Mouse (Mus musculus) common myeloid progenitor, adult 5-6 weeks (primary cell): ENCODE measurements around the gene Zfp740. TPM values are rescaled to one million over a fixed set of nuclear protein-coding genes. Genes with fewer than 3 reads are reported as not detected.

Experiments
- ATAC-seq: replicated peaks from 2 replicates; pipeline ENCODE4 v1.8.0; 2016; ENCODE audit warnings: low read depth, mild to moderate bottlenecking, moderate TSS enrichment, inconsistent platforms; ENCODE audit not compliant: poor library complexity, severe bottlenecking
- total RNA-seq: library from RNA; stranded (forward); fragments of 200-1000, 187-1606 nt; gene quantifications from 2 replicates; pipeline ENCODE4 v1.2.3, GENCODE M21; 2017

The Zfp740 gene
- total RNA-seq, 1 experiment from 2014 or later = 33.7 TPM

DNA sequence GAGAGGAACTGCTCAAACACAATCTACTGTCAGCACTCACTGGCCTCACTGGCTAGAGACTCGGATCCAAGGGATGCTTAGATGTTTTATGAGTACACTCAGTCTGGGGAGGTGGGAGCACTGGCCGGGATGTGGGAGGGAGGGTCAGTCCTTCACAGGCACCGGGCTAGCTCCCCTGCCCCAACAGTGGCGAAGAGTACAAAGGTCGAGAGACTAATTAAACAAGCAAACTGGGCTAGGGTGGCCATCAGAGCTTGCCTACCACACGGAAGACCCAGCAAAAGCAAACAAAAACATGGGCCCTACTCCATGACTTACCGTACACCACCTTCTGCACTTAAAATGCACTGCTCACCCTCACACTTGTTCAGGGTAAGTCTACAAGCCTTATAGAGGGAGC is 11.3 kb upstream of the Zfp740 start:
- no peak for ATAC-seq

- ATAC-seq = peak; percentile 54
Observed at GRCm38 (mm10) chr15:102192271-102192812, 10.7 kb upstream of the Zfp740 start.

- peak; percentile 42; the same call in 1 of the 2 replicates for ATAC-seq
Observed at GRCm38 (mm10) chr15:102192820-102193386, 10.1 kb upstream of the Zfp740 start.

DNA sequence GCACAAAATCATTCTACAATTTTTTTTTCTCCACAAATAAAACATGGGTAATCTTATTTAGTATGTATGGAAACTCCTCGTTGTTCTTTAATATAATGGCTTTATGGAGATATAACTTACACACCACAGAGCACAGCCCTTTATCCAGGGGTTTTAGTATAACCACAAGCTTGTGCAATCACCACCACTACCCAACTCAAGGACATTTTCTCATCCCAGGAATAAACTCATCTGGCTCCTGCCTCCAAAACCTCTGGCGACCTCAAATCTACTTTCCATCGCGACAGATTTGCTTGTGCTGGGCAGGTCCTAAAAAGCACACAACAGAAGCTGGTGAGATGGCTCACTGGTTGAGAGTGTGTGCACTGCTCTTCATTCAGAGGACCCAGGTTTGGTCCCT is 9.4 kb upstream of the Zfp740 start:
- ATAC-seq = no peak

DNA sequence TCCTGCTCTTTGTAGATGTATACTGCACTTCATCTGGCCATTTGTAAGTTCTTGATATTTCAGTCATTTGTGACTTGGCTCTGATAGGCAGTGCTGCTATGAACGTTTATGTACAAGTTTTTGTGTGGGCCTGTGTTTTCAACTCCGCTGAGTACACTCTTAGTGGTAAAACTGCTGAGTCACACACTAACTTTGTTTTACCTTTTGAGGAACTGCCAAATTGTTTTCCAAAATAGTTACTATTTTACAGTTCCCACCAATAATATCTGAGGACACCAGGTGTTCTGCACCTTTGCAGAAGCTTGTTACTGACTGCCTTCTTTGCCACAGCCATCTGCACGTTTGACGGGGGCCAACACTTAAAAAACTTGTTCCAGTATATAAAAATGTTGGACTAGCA is 8.6 kb upstream of the Zfp740 start:
- peak; percentile 34 for ATAC-seq

GRCm38 (mm10) chr15:102195373-102195772 is 7.7 kb upstream of the Zfp740 start:
- ATAC-seq = no peak

DNA sequence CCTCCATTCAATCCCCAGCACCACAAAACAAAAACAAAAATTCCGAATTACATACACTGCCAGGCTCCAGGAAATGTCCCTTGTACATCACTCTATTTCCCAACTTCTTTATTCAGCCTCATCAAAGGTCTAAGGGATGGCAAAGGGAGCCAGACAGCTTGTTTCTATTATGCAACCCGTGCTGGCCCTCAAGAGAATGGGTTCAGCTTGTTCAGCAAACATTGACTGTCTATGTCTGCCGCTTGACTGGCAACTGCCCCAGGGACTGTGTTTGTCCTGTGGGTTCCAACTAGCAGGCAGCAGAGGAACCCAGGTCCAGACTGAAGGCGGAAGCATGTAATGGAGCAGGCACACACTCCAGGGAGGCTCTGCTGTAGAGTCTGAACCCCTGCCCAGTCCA is 4.2 kb upstream of the Zfp740 start:
- no peak for ATAC-seq

- ATAC-seq = peak; percentile 33
Observed at GRCm38 (mm10) chr15:102203835-102204381, 859 bp downstream of the Zfp740 start.

DNA sequence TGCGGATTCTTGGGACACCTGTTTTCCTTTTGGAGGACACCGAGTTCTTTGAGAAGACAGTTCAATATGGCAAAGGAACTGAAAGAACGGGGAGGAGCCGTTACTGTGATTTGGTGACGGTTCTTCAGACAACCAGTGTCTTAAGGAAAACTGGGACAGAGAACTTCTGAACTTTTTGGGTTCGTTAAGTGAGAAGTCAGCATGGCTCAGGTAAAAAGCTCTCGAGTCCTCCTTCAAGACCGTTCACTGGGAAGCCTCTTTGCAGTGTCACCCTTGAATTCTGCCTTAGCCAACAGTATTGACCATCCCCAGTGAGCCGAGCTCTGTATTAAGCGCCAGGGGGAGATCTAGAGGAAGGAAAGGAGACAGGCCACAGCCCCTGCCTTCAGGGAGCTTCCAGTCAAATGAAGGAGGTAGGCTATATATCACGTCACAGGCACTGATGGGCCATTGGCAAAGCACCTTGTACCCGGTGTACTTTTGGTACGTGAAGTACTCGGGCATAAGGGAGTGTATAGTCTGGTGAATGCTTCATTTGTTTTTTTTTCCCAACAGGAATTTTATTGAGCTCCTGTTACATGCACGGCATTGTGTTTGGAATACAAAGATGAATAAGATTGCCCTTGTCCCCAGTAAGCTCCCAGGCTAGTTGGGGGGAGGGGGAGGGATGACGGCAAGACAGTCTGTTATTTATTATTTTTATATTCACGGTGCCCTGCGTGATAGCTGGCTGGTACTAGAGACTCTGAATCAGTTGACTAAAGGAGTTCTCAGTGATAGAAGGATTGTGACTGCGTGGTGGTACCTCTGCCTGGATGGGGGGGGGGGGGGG is 1.8 kb downstream of the Zfp740 start, which contains the start of gene Csad:
Gene Csad (minus strand): TSS at position 51 of the 832 bp plus-strand sequence.
- ATAC-seq = no peak

GRCm38 (mm10) chr15:102205779-102206178 is 2.7 kb downstream of the Zfp740 start:
- no peak for ATAC-seq

DNA sequence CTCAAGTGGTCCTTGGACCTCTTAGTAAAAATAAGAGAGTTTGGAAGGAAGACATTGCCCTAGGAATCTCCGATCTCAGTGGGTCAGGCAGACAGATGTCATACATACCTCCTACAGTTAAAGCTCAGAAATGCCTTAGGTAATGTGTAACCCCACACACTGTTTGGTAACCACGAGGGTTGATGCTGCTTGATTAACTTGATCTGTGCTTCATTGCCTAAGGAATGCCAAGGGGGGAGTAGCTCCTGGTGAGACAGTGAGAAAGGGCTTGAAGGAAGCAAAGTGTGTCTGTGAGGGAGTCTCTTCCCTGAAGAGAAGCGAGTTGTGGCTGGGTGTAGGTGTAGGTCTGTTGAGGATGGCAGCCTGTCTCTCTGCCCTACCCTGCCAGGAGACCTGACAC is 4.3 kb downstream of the Zfp740 start:
- ATAC-seq = no peak

GRCm38 (mm10) chr15:102208092-102208561 is 5.1 kb downstream of the Zfp740 start:
- ATAC-seq = peak; percentile 31

DNA sequence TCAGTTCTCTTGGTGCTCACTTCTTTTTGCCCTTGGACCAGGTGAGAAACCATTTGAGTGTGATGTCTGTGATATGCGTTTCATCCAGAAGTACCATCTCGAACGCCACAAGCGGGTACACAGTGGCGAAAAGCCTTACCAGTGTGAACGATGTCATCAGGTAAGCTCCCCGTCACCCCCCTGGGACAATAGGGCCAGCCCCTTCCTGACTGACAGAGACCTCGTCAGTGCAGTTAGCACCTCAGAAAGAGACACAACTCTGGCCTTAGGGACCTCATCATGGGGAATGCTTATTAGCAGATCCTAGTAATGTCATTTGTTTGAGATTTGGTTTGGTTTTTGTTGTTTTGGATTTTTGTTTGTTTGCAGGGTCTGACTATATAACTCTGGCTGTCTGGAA is 6.1 kb downstream of the Zfp740 start:
- ATAC-seq = no peak

GRCm38 (mm10) chr15:102210816-102211215 is 7.8 kb downstream of the Zfp740 start:
- no peak for ATAC-seq

DNA sequence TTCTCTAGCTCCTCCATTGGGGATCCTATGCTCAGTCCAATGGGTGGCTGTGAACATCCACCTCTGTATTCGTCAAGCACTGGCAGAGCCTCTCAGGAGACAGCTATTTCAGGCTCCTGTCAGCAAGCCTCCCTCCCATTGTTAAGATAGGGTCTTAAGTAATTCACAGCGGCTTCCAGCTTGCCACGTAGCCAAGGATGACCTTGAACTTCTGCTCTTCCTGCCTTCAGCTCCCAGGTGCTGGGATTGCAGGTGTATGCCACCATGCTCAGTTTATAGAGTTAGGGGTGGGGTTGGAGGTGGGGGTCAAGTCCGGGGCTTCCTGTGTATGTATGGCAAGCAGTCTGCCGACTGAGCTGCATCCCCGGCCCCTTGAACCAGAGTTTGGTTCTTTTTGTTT is 8.8 kb downstream of the Zfp740 start:
- no peak for ATAC-seq

- no peak for ATAC-seq
Observed at GRCm38 (mm10) chr15:102214132-102214531, 11.1 kb downstream of the Zfp740 start.

GRCm38 (mm10) chr15:102215624-102216023 is 12.6 kb downstream of the Zfp740 start:
- ATAC-seq = no peak

DNA sequence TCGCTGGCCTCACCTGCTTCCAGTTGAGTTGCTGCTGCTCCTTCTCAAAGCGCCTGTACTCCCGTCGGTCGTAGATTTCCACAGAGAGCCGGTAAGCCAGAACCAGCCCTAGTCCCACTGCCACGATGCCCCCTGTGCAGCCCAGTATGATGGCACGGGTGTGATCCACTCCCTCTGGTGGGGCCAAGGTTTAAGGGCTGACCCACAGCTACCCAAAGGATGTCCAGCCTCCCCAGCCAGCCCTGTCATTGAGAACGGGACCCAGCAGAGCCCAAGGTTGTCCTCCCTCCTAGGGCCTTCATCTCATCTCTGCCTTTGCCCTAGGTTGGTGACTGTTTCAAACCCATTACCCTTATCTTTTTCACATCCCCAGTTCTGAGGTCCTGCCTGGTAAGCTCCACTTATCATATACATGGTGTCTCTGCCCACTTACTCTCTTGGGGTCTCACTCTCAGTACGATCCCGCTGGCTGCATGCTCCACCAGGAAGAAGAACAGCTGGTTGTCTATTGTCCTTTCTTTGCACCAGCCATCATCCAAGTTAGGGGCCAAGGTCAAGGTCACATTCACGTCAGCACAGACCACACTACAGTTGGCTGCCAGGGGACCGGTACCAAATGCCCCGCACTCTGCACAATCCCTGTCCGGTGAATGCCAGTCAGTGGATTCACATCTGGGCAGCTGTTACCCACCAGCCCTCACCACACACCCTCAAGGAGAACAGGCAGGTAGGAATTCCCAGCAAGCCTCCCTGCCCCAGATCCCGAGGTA is 13.6 kb downstream of the Zfp740 start:
- ATAC-seq = no peak

DNA sequence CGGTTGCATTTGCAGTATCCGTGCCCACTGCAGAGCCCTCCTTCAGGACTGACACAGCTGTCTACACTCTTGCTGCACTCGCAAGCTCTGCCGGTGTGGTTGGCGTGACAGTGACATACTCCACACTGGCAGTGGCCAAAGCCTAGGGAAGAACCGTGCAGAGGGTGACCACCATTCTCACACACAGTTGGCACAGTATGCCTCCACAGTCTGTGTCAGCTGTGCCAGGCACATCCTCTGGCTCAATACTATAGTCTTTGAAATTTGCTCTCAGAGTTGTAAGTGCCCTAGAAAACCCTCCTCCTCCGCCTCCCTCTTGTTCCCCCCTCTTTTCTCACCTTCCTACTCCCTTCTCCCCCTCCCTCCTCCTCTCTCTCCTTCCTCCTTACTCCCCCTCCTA is 14.3 kb downstream of the Zfp740 start:
- no peak for ATAC-seq

- no peak for ATAC-seq
Observed at GRCm38 (mm10) chr15:102222386-102222785, 19.3 kb downstream of the Zfp740 start.
